Mouse (Mus musculus): ENCODE data around the gene Gpr171.

Gene Gpr171

GRCm38 (mm10) chr3:59054834-59055535 is 46.6 kb downstream of the Gpr171 start:
- DNase-seq (ENCODE audit: low spot score), result no peak

Measured in embryo, embryonic 10.5 days (tissue).